Mouse (Mus musculus) testis, adult 2 months (tissue): ENCODE measurements at regions not wholly inside any gene's neighbourhood (a gene's known extent, or its start where the extent isn't known, plus 50 kb on each side); places are given as distances from the start of the nearest gene placed in this dataset.

Experiments
- CTCF ChIP-seq: fragments of 200-500 bp; IDR thresholded peaks from 2 replicates; pipeline ENCODE4 v1.5.1; 2012; ENCODE audit warnings: low read depth, mild to moderate bottlenecking, inconsistent platforms, low read length, moderate library complexity; ENCODE audit not compliant: control insufficient read depth, insufficient read depth, insufficient replicate concordance
- POLR2A ChIP-seq: fragments of 200-500 bp; IDR thresholded peaks from 2 replicates; pipeline ENCODE4 v1.6.1; 2012; ENCODE audit warnings: low read depth, mild to moderate bottlenecking, inconsistent platforms, low read length, moderate library complexity; ENCODE audit not compliant: control insufficient read depth

DNA sequence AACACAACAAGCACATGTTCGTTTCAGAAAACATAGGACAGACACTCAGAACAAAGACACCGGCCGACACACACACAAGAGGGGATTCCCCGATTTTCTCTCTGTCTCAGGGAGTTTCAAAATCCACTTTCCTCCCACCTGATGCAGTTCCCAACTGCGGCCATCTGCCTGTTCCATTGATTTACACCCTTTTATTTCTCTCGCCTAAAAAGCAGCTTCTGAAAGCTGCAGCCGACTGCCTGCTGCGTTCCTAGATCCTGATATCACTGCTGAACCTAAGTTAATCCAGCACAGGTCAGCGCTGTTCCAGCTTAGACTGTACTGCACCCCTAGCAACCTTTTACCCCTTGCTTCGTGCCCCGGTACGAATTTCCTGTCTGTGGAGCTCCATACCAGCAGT lies 237.0 kb downstream of the Impad1 start:
- TF ChIP-seq CTCF (no peak), POLR2A (no peak)
